Mouse (Mus musculus): ENCODE data around the gene Mfsd11.

GRCm38 (mm10) chr11:116873987-116874386, 21.7 kb downstream of the Mfsd11 start:
- TF ChIP-seq CTCF (IDR thresholded peaks at IDR 0.05; ENCODE audit: control insufficient read depth, insufficient read depth, insufficient read length) (no peak), USF1 (IDR thresholded peaks at IDR 0.05; ENCODE audit: low read depth) (no peak), MYOD1 (IDR thresholded peaks at IDR 0.05; ENCODE audit: control insufficient read depth, insufficient read length, low read depth) (no peak), CEBPB (IDR thresholded peaks at IDR 0.05; ENCODE audit: low read depth) (no peak), MYOG (IDR thresholded peaks at IDR 0.05; ENCODE audit: control insufficient read depth, extremely low read depth, insufficient read length) (no peak)

Measured in C2C12 (cell line).